Mouse (Mus musculus) heart, postnatal 0 days (tissue): ENCODE results near the gene Xrra1.

Source experiments
- CTCF ChIP-seq: IDR thresholded peaks from 2 replicates; pipeline ENCODE4 v1.5.1; 2016; ENCODE audit warnings: antibody characterized with exemption, control low read depth, low read depth
- EP300 ChIP-seq: IDR thresholded peaks from 2 replicates; pipeline ENCODE4 v1.6.1; 2016; ENCODE audit warnings: antibody characterized with exemption, low read depth

DNA sequence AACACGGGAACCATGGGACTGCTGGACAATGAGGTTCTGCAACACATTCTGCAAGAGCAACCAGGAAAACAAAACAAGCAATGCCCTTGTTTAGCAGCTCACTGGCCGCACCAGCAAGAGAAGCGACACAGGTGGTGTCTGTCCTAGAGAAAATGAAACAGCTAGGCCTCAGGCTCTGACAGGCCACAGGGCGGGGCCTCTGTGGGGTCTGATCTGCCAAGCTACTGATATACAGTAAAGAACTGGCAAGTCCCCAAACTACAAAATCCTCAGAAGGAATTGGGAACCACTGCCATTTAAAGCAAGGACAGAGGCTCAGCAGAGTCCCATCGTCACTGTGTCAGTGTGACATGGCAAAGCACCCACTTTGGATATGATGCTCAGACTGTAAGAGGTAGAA, 36.5 kb upstream of the Xrra1 start:
- TF ChIP-seq CTCF = no peak
- no peak for TF ChIP-seq EP300
